Mouse (Mus musculus): Measurements from ENCODE around the gene Lrch3. TPM values are rescaled to one million over a fixed set of nuclear protein-coding genes. Genes with fewer than 3 reads are reported as not detected.
"Not testable (repeated sequence)": the region's sequence is repeated elsewhere in the genome, so short reads cannot be mapped to it uniquely, and the experiment has no call there.

Gene Lrch3
- polyA plus RNA-seq, 1 experiment from 2014 or later: 25.3 TPM

DNA sequence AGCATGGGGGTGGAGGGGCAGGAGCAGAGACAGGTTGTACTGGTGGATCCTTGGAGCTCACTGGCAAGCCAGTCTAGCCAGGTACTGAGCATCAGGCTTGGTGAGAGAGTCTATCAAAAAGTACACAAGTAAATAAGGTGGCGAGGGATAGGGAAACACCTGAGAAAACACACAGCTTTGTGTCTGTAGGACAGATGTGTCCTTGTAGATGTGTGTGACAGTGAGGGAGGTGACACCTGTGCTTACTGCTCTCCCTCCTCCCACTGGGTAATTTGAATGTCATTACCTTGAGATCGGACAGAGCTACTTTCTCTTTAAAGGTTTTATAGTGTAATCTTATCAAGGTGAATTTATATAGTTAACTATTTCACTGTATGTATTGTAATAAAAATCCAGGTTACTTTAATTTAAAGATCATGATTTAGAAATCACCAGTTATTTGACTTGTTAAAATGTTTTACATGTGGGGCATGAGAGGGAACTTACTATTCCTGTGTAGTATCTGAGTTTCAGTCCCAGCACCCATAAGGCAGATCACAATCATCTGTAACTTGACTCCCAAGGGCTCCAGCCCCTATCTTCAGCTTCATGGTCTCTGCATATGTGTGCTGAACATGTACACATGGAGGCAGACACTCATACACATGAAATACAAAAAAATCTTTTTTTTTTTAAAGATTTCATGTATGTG lies 12.4 kb upstream of the Lrch3 start:
- Histone ChIP-seq H3K4me1 (ENCODE audit: control insufficient read depth, insufficient read depth, low read length) (no peaks in the 10 kb centered on the region), H3K9ac (ENCODE audit: low read depth, low read length) (no peak overlapping the region), H3K27me3 (replicated peaks; ENCODE audit: control insufficient read depth, insufficient read depth, low read length) (no peaks in the 10 kb centered on the region), H3K27ac (replicated peaks; ENCODE audit: low read depth, low read length) (no peak overlapping the region), H3K36me3 (ENCODE audit: control insufficient read depth, insufficient read depth, low read length) (peaks cover 66% of the 10 kb centered on the region), H3K9me3 (ENCODE audit: control insufficient read depth, low read length) (no peaks in the 10 kb centered on the region), H3K4me3 (ENCODE audit: low read depth, low read length) (no peak overlapping the region), H3K4me2 (ENCODE audit: low read depth, low read length) (no peak overlapping the region)
- 90% methylated on average over 2 of the region's 2 CpGs for WGBS
- no peak for DNase-seq (ENCODE audit: low spot score)
- ATAC-seq (ENCODE audit: low read depth): no peak

DNA sequence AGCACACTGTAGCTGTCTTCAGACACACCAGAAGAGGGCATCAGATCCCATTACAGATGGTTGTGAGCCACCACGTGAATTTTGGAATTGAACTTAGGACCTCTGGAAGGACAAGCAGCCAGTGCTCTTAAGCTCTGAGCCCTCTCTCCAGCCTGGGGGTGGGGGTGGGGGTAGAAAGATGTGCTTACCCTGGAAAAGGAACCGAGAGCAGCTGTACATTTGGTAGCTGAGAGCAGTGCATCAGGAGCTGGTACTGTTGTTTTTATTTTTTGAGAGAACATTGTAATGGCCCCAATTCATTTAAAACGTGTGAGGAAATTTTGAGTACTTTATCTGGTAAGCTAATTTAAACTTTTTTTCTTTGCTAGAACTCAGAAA lies 11.9 kb upstream of the Lrch3 start:
- Histone ChIP-seq H3K9me3 (ENCODE audit: control insufficient read depth, low read length) (no peaks in the 10 kb centered on the region), H3K4me3 (ENCODE audit: low read depth, low read length) (no peak overlapping the region), H3K27ac (replicated peaks; ENCODE audit: low read depth, low read length) (no peak overlapping the region), H3K4me2 (ENCODE audit: low read depth, low read length) (no peak overlapping the region), H3K9ac (ENCODE audit: low read depth, low read length) (no peak overlapping the region), H3K36me3 (ENCODE audit: control insufficient read depth, insufficient read depth, low read length) (peaks cover 71% of the 10 kb centered on the region), H3K27me3 (replicated peaks; ENCODE audit: control insufficient read depth, insufficient read depth, low read length) (no peaks in the 10 kb centered on the region), H3K4me1 (ENCODE audit: control insufficient read depth, insufficient read depth, low read length) (no peaks in the 10 kb centered on the region)
- DNase-seq (ENCODE audit: low spot score) (no peak), ATAC-seq (ENCODE audit: low read depth) (no peak)
- WGBS: 66% methylated on average over 3 of the region's 3 CpGs

DNA sequence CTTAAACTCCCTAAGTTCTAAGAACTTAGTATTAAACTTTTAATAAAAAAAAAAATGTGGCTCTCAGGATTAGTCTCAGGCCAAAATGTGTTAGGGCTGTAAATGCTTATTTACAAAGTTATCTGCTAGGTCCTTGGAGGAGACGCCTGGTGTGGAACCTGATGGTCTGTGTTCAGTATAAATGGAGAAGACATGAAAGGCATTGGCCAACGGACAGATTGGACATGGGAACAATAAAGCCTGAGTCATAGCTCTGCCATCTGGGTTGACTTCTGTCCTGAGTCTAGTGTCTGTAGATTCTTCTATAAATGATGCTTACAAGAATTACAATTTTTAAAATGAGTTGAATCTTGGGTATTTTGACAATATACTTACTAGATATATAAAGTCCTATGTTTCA lies 7.7 kb upstream of the Lrch3 start:
- ATAC-seq (ENCODE audit: low read depth) (no peak), DNase-seq (ENCODE audit: low spot score) (no peak)
- Histone ChIP-seq H3K27me3 (replicated peaks; ENCODE audit: control insufficient read depth, insufficient read depth, low read length) (no peaks in the 10 kb centered on the region), H3K27ac (replicated peaks; ENCODE audit: low read depth, low read length) (no peak overlapping the region), H3K36me3 (ENCODE audit: control insufficient read depth, insufficient read depth, low read length) (peaks cover 44% of the 10 kb centered on the region), H3K4me2 (ENCODE audit: low read depth, low read length) (no peak overlapping the region), H3K9ac (ENCODE audit: low read depth, low read length) (no peak overlapping the region), H3K4me1 (ENCODE audit: control insufficient read depth, insufficient read depth, low read length) (no peaks in the 10 kb centered on the region), H3K4me3 (ENCODE audit: low read depth, low read length) (no peak overlapping the region), H3K9me3 (ENCODE audit: control insufficient read depth, low read length) (no peaks in the 10 kb centered on the region)
- WGBS: 84% methylated on average over 2 of the region's 2 CpGs

DNA sequence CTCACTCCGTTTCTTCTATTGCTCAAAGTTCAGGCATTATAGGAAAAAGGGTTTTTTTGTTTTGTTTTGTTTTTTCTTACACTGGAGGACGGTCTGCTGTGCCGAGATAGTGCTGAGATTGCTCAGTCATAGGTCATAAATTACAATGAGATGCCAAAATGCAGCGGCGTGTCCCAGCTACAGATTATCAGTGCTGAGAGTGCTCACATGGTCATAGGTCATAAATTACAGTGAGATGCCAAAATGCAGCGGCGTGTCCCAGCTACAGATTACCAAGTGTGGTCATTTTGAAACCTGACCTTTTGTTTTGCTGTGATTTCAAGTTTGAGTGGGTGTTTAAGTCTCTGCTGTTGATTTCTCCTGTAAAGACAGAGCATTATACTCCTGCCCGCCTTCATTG lies 7.2 kb upstream of the Lrch3 start:
- Histone ChIP-seq H3K27me3 (replicated peaks; ENCODE audit: control insufficient read depth, insufficient read depth, low read length) (no peaks in the 10 kb centered on the region), H3K9me3 (ENCODE audit: control insufficient read depth, low read length) (no peaks in the 10 kb centered on the region), H3K4me1 (ENCODE audit: control insufficient read depth, insufficient read depth, low read length) (no peaks in the 10 kb centered on the region), H3K9ac (ENCODE audit: low read depth, low read length) (no peak overlapping the region), H3K4me2 (ENCODE audit: low read depth, low read length) (no peak overlapping the region), H3K36me3 (ENCODE audit: control insufficient read depth, insufficient read depth, low read length) (peaks cover 39% of the 10 kb centered on the region), H3K4me3 (ENCODE audit: low read depth, low read length) (no peak overlapping the region), H3K27ac (replicated peaks; ENCODE audit: low read depth, low read length) (no peak overlapping the region)
- ATAC-seq (ENCODE audit: low read depth) (no peak), DNase-seq (ENCODE audit: low spot score) (no peak)
- WGBS: 91% methylated on average over 8 of the region's 8 CpGs

DNA sequence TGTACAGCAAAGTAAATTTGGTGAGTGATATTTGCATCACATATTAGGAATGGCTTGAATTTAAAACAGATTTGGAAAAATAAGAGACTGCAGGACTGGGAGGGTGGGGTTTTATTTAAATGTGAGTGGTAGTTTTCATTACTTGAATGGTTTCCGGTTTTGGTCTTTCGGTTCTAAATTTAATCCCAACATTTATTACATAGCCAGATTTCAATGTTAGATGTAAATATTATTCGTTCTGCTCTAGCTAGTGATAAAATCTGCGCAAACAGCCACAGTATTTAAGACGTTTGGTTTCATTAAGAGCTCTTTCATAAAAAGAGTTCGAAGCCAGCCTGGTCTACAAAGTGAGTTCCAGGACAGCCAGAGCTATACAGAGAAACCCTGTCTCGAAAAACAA lies 688 bp upstream of the Lrch3 start:
- no peak overlapping the region for H3K27ac ChIP-seq (replicated peaks; ENCODE audit: low read depth, low read length)
- DNase-seq (ENCODE audit: low spot score): no peak
- no peak overlapping the region for H3K9ac ChIP-seq (ENCODE audit: low read depth, low read length)

DNA sequence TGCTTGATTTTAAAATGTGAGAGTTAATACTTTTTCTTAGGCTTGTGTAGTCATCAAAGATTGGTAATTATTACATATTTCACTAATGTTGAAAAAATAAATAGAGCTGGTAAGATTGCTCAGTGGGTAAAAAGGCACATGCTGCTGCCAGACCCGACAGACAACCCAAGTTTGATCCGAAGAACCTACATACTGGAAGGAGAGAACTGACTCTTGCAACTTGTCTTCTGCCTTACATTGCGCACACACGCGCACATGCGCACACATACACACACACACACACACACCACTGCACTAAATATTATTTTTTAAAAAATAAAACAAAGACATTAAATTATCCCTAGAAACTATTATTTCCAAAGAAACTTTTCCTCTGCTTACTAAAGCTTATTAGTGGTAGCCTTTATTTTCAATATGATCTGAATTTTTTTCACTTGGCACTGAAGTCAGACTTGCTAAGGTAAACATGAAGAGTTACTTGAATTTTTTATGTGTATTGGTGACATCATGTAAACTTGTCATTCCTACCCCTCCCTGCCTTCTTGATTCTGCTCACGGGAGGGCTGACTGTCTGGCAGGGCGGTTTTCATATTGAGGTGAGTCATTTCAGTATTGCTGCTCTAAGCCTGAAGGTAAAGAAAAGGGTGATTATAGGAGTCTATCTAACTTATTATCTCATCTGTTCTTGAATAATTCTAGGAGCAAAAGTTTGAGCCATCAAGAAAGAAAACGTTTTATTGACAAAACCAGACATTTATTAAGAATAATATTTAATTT lies 1.6 kb downstream of the Lrch3 start:
- H3K27ac ChIP-seq (replicated peaks; ENCODE audit: low read depth, low read length): no peak overlapping the region
- H3K4me2 ChIP-seq (ENCODE audit: low read depth, low read length): peak overlapping the region; percentile 62
- peak overlapping the region; percentile 97 for H3K9ac ChIP-seq (ENCODE audit: low read depth, low read length)
- WGBS: 69% methylated on average over 9 of the region's 9 CpGs
- H3K4me1 ChIP-seq (ENCODE audit: control insufficient read depth, insufficient read depth, low read length): peaks cover 4% of the 10 kb centered on the region; the same call in 1 of the 2 replicates
- DNase-seq (ENCODE audit: low spot score) (no peak), ATAC-seq (ENCODE audit: low read depth) (no peak)
- no peaks in the 10 kb centered on the region for H3K27me3 ChIP-seq (replicated peaks; ENCODE audit: control insufficient read depth, insufficient read depth, low read length)
- H3K36me3 ChIP-seq (ENCODE audit: control insufficient read depth, insufficient read depth, low read length): 0 out of 2 replicates have a peak, but pooled peaks cover 7% of the 10 kb centered on the region
- H3K9me3 ChIP-seq (ENCODE audit: control insufficient read depth, low read length): no peaks in the 10 kb centered on the region
- peak overlapping the region; percentile 99 for H3K4me3 ChIP-seq (ENCODE audit: low read depth, low read length)

More for the DNA sequence above, 688 bp upstream of the Lrch3 start:
- Histone ChIP-seq H3K27me3 (replicated peaks; ENCODE audit: control insufficient read depth, insufficient read depth, low read length) (no peaks in the 10 kb centered on the region), H3K36me3 (ENCODE audit: control insufficient read depth, insufficient read depth, low read length) (peaks cover 1% of the 10 kb centered on the region; the same call in 1 of the 2 replicates), H3K4me3 (ENCODE audit: low read depth, low read length) (peak overlapping the region; percentile 99; the same call in 1 of the 2 replicates), H3K4me1 (ENCODE audit: control insufficient read depth, insufficient read depth, low read length) (peaks cover 4% of the 10 kb centered on the region; the same call in 1 of the 2 replicates), H3K9me3 (ENCODE audit: control insufficient read depth, low read length) (no peaks in the 10 kb centered on the region), H3K4me2 (ENCODE audit: low read depth, low read length) (peak overlapping the region; percentile 62)
- ATAC-seq (ENCODE audit: low read depth): no peak
- WGBS: 58% methylated on average over 7 of the region's 7 CpGs

DNA sequence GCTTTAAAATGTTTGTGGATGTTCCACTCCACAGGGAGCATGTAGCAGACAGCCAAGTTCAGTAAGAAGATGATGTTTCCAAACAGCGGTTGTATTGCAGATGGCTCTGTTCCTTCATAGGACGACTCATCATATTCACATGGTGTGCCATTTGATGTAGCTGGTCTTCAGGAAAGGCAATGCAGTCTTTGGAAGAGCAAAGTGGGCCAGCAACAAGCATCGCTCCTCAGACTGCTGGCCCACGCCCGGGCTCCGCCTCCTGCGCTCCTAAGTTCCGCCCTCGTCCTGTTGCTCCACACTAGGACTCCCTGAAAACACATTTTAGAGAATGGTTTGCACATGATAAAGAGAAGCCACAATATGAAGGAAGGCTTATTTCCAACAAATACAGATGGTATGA lies 12.7 kb downstream of the Lrch3 start:
- not testable (repeated sequence) for H3K4me2 ChIP-seq (ENCODE audit: low read depth, low read length); H3K27me3 ChIP-seq (replicated peaks; ENCODE audit: control insufficient read depth, insufficient read depth, low read length); H3K4me3 ChIP-seq (ENCODE audit: low read depth, low read length); ATAC-seq (ENCODE audit: low read depth); H3K27ac ChIP-seq (replicated peaks; ENCODE audit: low read depth, low read length); H3K4me1 ChIP-seq (ENCODE audit: control insufficient read depth, insufficient read depth, low read length); DNase-seq (ENCODE audit: low spot score); H3K9ac ChIP-seq (ENCODE audit: low read depth, low read length); H3K9me3 ChIP-seq (ENCODE audit: control insufficient read depth, low read length); H3K36me3 ChIP-seq (ENCODE audit: control insufficient read depth, insufficient read depth, low read length)
- WGBS: 89% methylated on average over 9 of the region's 9 CpGs

DNA sequence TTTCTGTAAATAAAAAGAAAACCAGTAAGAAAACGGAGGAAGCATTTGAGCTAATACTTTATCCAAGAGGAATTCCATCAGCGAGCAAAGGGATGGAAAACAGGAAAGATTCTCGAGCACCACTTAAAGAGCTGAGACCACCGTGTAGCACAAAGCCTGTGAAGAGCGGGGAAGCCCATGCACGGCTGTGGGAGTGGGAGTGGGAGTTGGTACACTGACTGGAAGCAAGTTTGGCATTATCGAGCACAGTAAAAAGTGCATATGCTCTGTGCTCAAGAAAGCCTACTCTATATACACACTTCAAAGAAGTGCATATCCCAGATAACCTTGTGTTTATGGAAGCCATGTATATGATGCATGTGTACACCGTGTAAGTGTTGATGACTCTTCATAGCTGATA lies 13.1 kb downstream of the Lrch3 start:
- DNase-seq (ENCODE audit: low spot score) (no peak), ATAC-seq (ENCODE audit: low read depth) (no peak)
- Histone ChIP-seq H3K36me3 (ENCODE audit: control insufficient read depth, insufficient read depth, low read length) (0 out of 2 replicates have a peak, but pooled peaks cover 9% of the 10 kb centered on the region), H3K4me3 (ENCODE audit: low read depth, low read length) (no peak overlapping the region), H3K27ac (replicated peaks; ENCODE audit: low read depth, low read length) (no peak overlapping the region), H3K4me2 (ENCODE audit: low read depth, low read length) (no peak overlapping the region), H3K9me3 (ENCODE audit: control insufficient read depth, low read length) (no peaks in the 10 kb centered on the region), H3K9ac (ENCODE audit: low read depth, low read length) (no peak overlapping the region), H3K4me1 (ENCODE audit: control insufficient read depth, insufficient read depth, low read length) (no peaks in the 10 kb centered on the region), H3K27me3 (replicated peaks; ENCODE audit: control insufficient read depth, insufficient read depth, low read length) (no peaks in the 10 kb centered on the region)
- WGBS: 90% methylated on average over 8 of the region's 8 CpGs
